Mouse (Mus musculus) heart, postnatal 0 days (tissue): ENCODE measurements at regions not wholly inside any gene's neighbourhood (a gene's known extent, or its start where the extent isn't known, plus 50 kb on each side); places are given as distances from the start of the nearest gene placed in this dataset.

Experiments
- CTCF ChIP-seq: IDR thresholded peaks from 2 replicates; pipeline ENCODE4 v1.5.1; 2016; ENCODE audit warnings: antibody characterized with exemption, control low read depth, low read depth
- EP300 ChIP-seq: IDR thresholded peaks from 2 replicates; pipeline ENCODE4 v1.6.1; 2016; ENCODE audit warnings: antibody characterized with exemption, low read depth

- TF ChIP-seq EP300 (no peak), CTCF (no peak)
Measured at GRCm38 (mm10) chr2:107184864-107185263, 105.6 kb upstream of the Kcna4 start.
